Mouse (Mus musculus) activated CD4-positive, CD25-positive, alpha-beta regulatory T cell (primary cell): ENCODE data around the gene Agap3. TPM values are rescaled to one million over a fixed set of nuclear protein-coding genes. Genes with fewer than 3 reads are reported as not detected.

Experiments used
- polyA plus RNA-seq, 2 experiments: library from polyadenylated mRNA; unstranded; fragments of 100-300 nt; shearing (Covaris generic); gene quantifications; one replicate each; pipeline ENCODE4 v1.2.1; 2017

Agap3 gene
- 10 to 100 TPM; 39.7 to 47.0 TPM for polyA plus RNA-seq

GRCm38 (mm10) chr5:24452030-24452690 is at the start of gene Agap3:
TSS of gene Agap3 (plus strand) at chr5:24452177.

GRCm38 (mm10) chr5:24413042-24413693 is 38.8 kb upstream of the Agap3 start, which contains the start of gene Asic3:
TSS of gene Asic3 (plus strand) at chr5:24413392.

GRCm38 (mm10) chr5:24423129-24424003 is 28.6 kb upstream of the Agap3 start, which contains the start of the genes Cdk5 and Slc4a2:
TSS of gene Cdk5 (minus strand) at chr5:24423530.
TSS of gene Slc4a2 (plus strand) at chr5:24423837.

GRCm38 (mm10) chr5:24444746-24445427 is 7.1 kb upstream of the Agap3 start, which contains the start of gene Fastk:
TSS of gene Fastk (minus strand) at chr5:24445287.

GRCm38 (mm10) chr5:24447624-24448298 is 4.2 kb upstream of the Agap3 start, which contains the start of gene Tmub1:
TSS of gene Tmub1 (minus strand) at chr5:24447854.

GRCm38 (mm10) chr5:24526889-24527230 is 74.9 kb downstream of the Agap3 start, which contains the start of gene Gbx1:
TSS of gene Gbx1 (minus strand) at chr5:24527202.

GRCm38 (mm10) chr5:24540387-24541143 is 88.6 kb downstream of the Agap3 start, which contains the start of gene Asb10:
TSS of gene Asb10 (minus strand) at chr5:24540978.

Other genes with a start within 250 kb of the Agap3 start
- 1 to 10 TPM; 2.1 to 3.2 TPM for gene Kcnh2, start 100.6 kb upstream of the Agap3 start, polyA plus RNA-seq
- under 1 TPM; 0.14 to 0.27 TPM for gene Nos3, start 87.4 kb upstream of the Agap3 start, polyA plus RNA-seq
- 1 to 10 TPM in 1 of 2 experiments, under 1 TPM in 1; 1.00 to 1.1 TPM for gene Atg9b, start 60.0 kb upstream of the Agap3 start, polyA plus RNA-seq
- 10 to 100 TPM; 21.5 to 24.9 TPM for gene Abcb8, start 58.5 kb upstream of the Agap3 start, polyA plus RNA-seq
- gene Asic3, start 38.8 kb upstream of the Agap3 start, polyA plus RNA-seq: not detected
- 100 to 1,000 TPM in 1 of 2 experiments, 10 to 100 TPM in 1; 83.9 to 101 TPM for gene Cdk5, start 28.6 kb upstream of the Agap3 start, polyA plus RNA-seq
- gene Slc4a2, start 28.3 kb upstream of the Agap3 start, polyA plus RNA-seq: 10 to 100 TPM; 22.6 to 29.7 TPM
- 100 to 1,000 TPM; 103 to 108 TPM for gene Fastk, start 6.9 kb upstream of the Agap3 start, polyA plus RNA-seq
- 10 to 100 TPM; 56.9 to 63.6 TPM for gene Tmub1, start 4.3 kb upstream of the Agap3 start, polyA plus RNA-seq
- under 1 TPM in 1 of 2 experiments, not detected in 1; 0.05 TPM for gene Gbx1, start 75.0 kb downstream of the Agap3 start, polyA plus RNA-seq
- gene Asb10, start 88.8 kb downstream of the Agap3 start, polyA plus RNA-seq: under 1 TPM in 1 of 2 experiments, not detected in 1; 0.07 TPM
- gene 4931409K22Rik, start 104.6 kb downstream of the Agap3 start, polyA plus RNA-seq: not detected
- gene Abcf2, start 125.3 kb downstream of the Agap3 start, polyA plus RNA-seq: 10 to 100 TPM; 62.4 to 65.3 TPM
- 10 to 100 TPM; 23.6 to 33.5 TPM for gene Chpf2, start 134.6 kb downstream of the Agap3 start, polyA plus RNA-seq
- gene Smarcd3, start 172.2 kb downstream of the Agap3 start, polyA plus RNA-seq: 1 to 10 TPM; 1.0 to 4.9 TPM
- 10 to 100 TPM; 73.9 to 80.8 TPM for gene Nub1, start 233.4 kb downstream of the Agap3 start, polyA plus RNA-seq